Comparison of ENCODE assay signal across 10 mouse cellular contexts in genomic region chr4:44112741-44113140, GRCm38 (mm10). TPM values are rescaled to one million over a fixed set of nuclear protein-coding genes. Genes with fewer than 3 reads are reported as not detected.
A peak's percentile ranks its signal among the peaks of the same experiment; 100 is the strongest.
DNase-seq lines count a peak whose midpoint lies in the region; ATAC-seq and TF ChIP-seq lines count a peak whose summit lies in the region.
"Had no signal": no experiment of that assay in that cellular context is flagged by ENCODE, and none has a peak within 500 bp of the region (broad histone marks: within the 10 kb centered on the region; RNA-seq: fewer than 3 reads in every experiment).

No protein-coding gene starts in this region.

- TF ChIP-seq CTCF in heart, adult 2 months (IDR thresholded peaks at IDR 0.05): peak; percentile 39
- no peak for TF ChIP-seq CTCF in ES-Bruce4 (IDR thresholded peaks at IDR 0.05; ENCODE audit: low read depth, low read length)

- H3K9me3 ChIP-seq in ES-Bruce4 (replicated peaks; ENCODE audit: control insufficient read depth, insufficient read depth, low read length, poor library complexity, severe bottlenecking): no peaks in the 10 kb centered on the region
- no peaks in the 10 kb centered on the region for H3K9me3 ChIP-seq in heart, embryonic 13.5 days

- H3K27me3 ChIP-seq in heart, adult 2 months (ENCODE audit: control insufficient read depth, insufficient read depth, low read length): no peaks in the 10 kb centered on the region
- no peaks in the 10 kb centered on the region for H3K27me3 ChIP-seq in ES-Bruce4 (ENCODE audit: control insufficient read depth, insufficient read depth, low read length, poor library complexity, severe bottlenecking)
- no peaks in the 10 kb centered on the region for H3K27me3 ChIP-seq in heart, embryonic 13.5 days (replicated peaks)

- intact Hi-C loops in heart, adult 2 months (cut with DNase I): no loop called here

- H3K4me2 ChIP-seq in heart, embryonic 13.5 days: peak overlapping the region; percentile 24; the same call in 1 of the 2 replicates

- no peak for TF ChIP-seq EP300 in heart, adult 2 months (IDR thresholded peaks at IDR 0.05; ENCODE audit: insufficient read depth, low read depth, low read length)
- peak; percentile 36; the same call in 1 of the 2 replicates for TF ChIP-seq EP300 in ES-Bruce4 (IDR thresholded peaks at IDR 0.05; ENCODE audit: insufficient read depth, low read depth, low read length)

- 7% methylated on average over 4 of the region's 4 CpGs for WGBS in heart, adult 2 months
- 15% methylated on average over 4 of the region's 4 CpGs for WGBS in heart, embryonic 13.5 days

- H3K79me2 ChIP-seq in heart, adult 2 months (replicated peaks; ENCODE audit: control insufficient read depth, insufficient read depth, low read length): no peaks in the 10 kb centered on the region

- no peaks in the 10 kb centered on the region for H3K36me3 ChIP-seq in heart, adult 2 months (ENCODE audit: control insufficient read depth, insufficient read depth, low read length)
- H3K36me3 ChIP-seq in ES-Bruce4 (ENCODE audit: control insufficient read depth, insufficient read depth, low read length, poor library complexity, severe bottlenecking): no peaks in the 10 kb centered on the region
- H3K36me3 ChIP-seq in heart, embryonic 13.5 days: no peaks in the 10 kb centered on the region

- peak in 1 of 2 experiments; percentile 13 for DNase-seq in heart, adult 2 months
- DNase-seq in heart, adult 11 months: no peak
- peak; percentile 48 for DNase-seq in kidney, postnatal 14 days
- DNase-seq in layer of hippocampus, postnatal 10 days (ENCODE audit: low spot score in 2 of 2): no peak
- DNase-seq in layer of hippocampus, postnatal 36 days: no peak
- no peak for DNase-seq in cerebellum, postnatal 14 days
- DNase-seq: cerebellum, adult 11-12 months; right cerebral cortex, adult 18-20 months had no signal

- no peak for TF ChIP-seq POLR2A in heart, adult 2 months (IDR thresholded peaks at IDR 0.05; ENCODE audit: insufficient read depth, low read depth, low read length)
- no peak for TF ChIP-seq POLR2A in ES-Bruce4 (IDR thresholded peaks at IDR 0.05; ENCODE audit: insufficient read depth, low read length)

- ATAC-seq in heart, embryonic 13.5 days (ENCODE audit: extremely low read depth, insufficient number of reproducible peaks, low FRiP score, low TSS enrichment): no peak

- H3K9ac ChIP-seq in heart, adult 2 months (ENCODE audit: low read depth, low read length): no peak overlapping the region
- no peak overlapping the region for H3K9ac ChIP-seq in ES-Bruce4 (ENCODE audit: low read depth, poor library complexity, severe bottlenecking)
- no peak overlapping the region for H3K9ac ChIP-seq in heart, embryonic 13.5 days

- H3K27ac ChIP-seq in heart, adult 2 months: no peak overlapping the region; the same call in 1 of the 2 replicates
- no peak overlapping the region for H3K27ac ChIP-seq in ES-Bruce4 (ENCODE audit: insufficient read depth, low read length)
- H3K27ac ChIP-seq in heart, embryonic 13.5 days (replicated peaks): 0 out of 2 replicates have a peak overlapping the region, but pooled peaks have one; percentile 29

- H3K4me1 ChIP-seq in heart, adult 2 months (ENCODE audit: control insufficient read depth, insufficient read depth, low read length): peaks cover 9% of the 10 kb centered on the region
- peaks cover 2% of the 10 kb centered on the region for H3K4me1 ChIP-seq in ES-Bruce4 (ENCODE audit: control insufficient read depth, insufficient read depth, low read length)
- H3K4me1 ChIP-seq in heart, embryonic 13.5 days: peaks cover 20% of the 10 kb centered on the region

- H3K4me3 ChIP-seq in heart, adult 2 months: no peak overlapping the region
- H3K4me3 ChIP-seq in ES-Bruce4 (ENCODE audit: low read depth, low read length): no peak overlapping the region
- no peak overlapping the region for H3K4me3 ChIP-seq in heart, embryonic 13.5 days

RNA-seq across cellular contexts. Expression of gene Gne, which starts 28.8 kb away (rescaled TPM):
- total RNA-seq in heart, adult 2 months (2021): 10 to 100 TPM; 24.5 to 27.7 TPM
- 12.9 and 17.8 TPM in 2 replicates for polyA plus RNA-seq in heart, adult 2 months (2012; rRNA removed)
- 28.6 and 40.7 TPM in 2 replicates for polyA plus RNA-seq in ES-Bruce4 (2011; ENCODE audit: insufficient read depth, insufficient read length, low read depth, missing spikeins)
- polyA plus RNA-seq in heart, embryonic 13.5 days (2015; fragmentation: Nextera tagmentation; extraction: Ambion mirVana): 29.5 and 32.6 TPM in 2 replicates
- total RNA-seq in layer of hippocampus, postnatal 10 days (2021): 10 to 100 TPM; 42.9 to 43.5 TPM
- total RNA-seq in layer of hippocampus, postnatal 36 days (2021): 10 to 100 TPM; 43.7 to 50.9 TPM
